35 mouse cellular contexts compared by ENCODE assay signal in genomic region chr4:138857576-138857975, GRCm38 (mm10). TPM values are rescaled to one million over a fixed set of nuclear protein-coding genes. Genes with fewer than 3 reads are reported as not detected.
DNase-seq lines count a peak whose midpoint lies in the region; ATAC-seq and TF ChIP-seq lines count a peak whose summit lies in the region.
"Had no signal": no experiment of that assay in that cellular context is flagged by ENCODE, and none has a peak within 500 bp of the region (broad histone marks: within the 10 kb centered on the region; RNA-seq: fewer than 3 reads in every experiment).

No protein-coding gene starts in this region.

- peaks cover 43% of the 10 kb centered on the region for H3K4me1 ChIP-seq in G1E (ENCODE audit: insufficient read depth, low read depth, low read length)
- peaks cover 16% of the 10 kb centered on the region for H3K4me1 ChIP-seq in forebrain, embryonic 10.5 days
- H3K4me1 ChIP-seq: hindbrain, embryonic 13.5 days had no signal

- no peaks in the 10 kb centered on the region for H3K27me3 ChIP-seq in G1E (ENCODE audit: insufficient read depth, low read length)
- H3K27me3 ChIP-seq in forebrain, embryonic 10.5 days (ENCODE audit: poor library complexity, severe bottlenecking) = peaks cover 4% of the 10 kb centered on the region; the same call in 1 of the 2 replicates
- H3K27me3 ChIP-seq: hindbrain, embryonic 13.5 days; Patski had no signal

- H3K9me3 ChIP-seq in G1E (replicated peaks) = no peaks in the 10 kb centered on the region
- no peaks in the 10 kb centered on the region for H3K9me3 ChIP-seq in forebrain, embryonic 10.5 days
- H3K9me3 ChIP-seq: hindbrain, embryonic 10.5 days; hindbrain, embryonic 13.5 days had no signal

- TF ChIP-seq CTCF in G1E (IDR thresholded peaks at IDR 0.05; ENCODE audit: low read depth, low read length) = no peak

- no peak overlapping the region for H3K27ac ChIP-seq in forebrain, embryonic 10.5 days
- H3K27ac ChIP-seq: gastrocnemius, adult 2 months; heart, adult 2 months; hindbrain, embryonic 10.5 days; hindbrain, embryonic 13.5 days had no signal

- WGBS in forebrain, embryonic 10.5 days = 91% methylated on average over 10 of the region's 10 CpGs

- DNase-seq in 416B (ENCODE audit: low read depth) = peak; percentile 83
- no peak for DNase-seq in G1E (ENCODE audit: low spot score)
- peak; percentile 45 for DNase-seq in ZHBTc4 (ENCODE audit: low read depth, low spot score)
- DNase-seq in forebrain, embryonic 10.5 days (ENCODE audit: extremely low spot score, low spot score) = no peak
- DNase-seq in gastrocnemius, postnatal 4 days (ENCODE audit: low spot score in 2 of 2) = no peak
- DNase-seq in heart, postnatal 4 days = no peak
- DNase-seq: adrenal gland, adult 2 months; adrenal gland, postnatal 25 days; cerebellum, adult 11-12 months; cerebellum, adult 8-10 months; cerebellum, postnatal 10 days; cerebellum, postnatal 36 days; gastrocnemius, adult 2 months; gastrocnemius, postnatal 14 days; heart, adult 2 months; kidney, adult 2 months had no signal

- H3K4me3 ChIP-seq in G1E (ENCODE audit: low read depth, low read length) = no peak overlapping the region
- H3K4me3 ChIP-seq in forebrain, embryonic 10.5 days = no peak overlapping the region
- H3K4me3 ChIP-seq: gastrocnemius, adult 2 months; heart, adult 2 months; hindbrain, embryonic 10.5 days; hindbrain, embryonic 13.5 days had no signal

- peaks cover 20% of the 10 kb centered on the region for H3K36me3 ChIP-seq in G1E (replicated peaks)
- H3K36me3 ChIP-seq in forebrain, embryonic 10.5 days (replicated peaks) = no peaks in the 10 kb centered on the region
- H3K36me3 ChIP-seq: hindbrain, embryonic 10.5 days; hindbrain, embryonic 13.5 days had no signal

- peak; percentile 15 for ATAC-seq in G1E (ENCODE audit: extremely low read depth, insufficient number of reproducible peaks, low FRiP score, poor library complexity, severe bottlenecking)
- ATAC-seq in megakaryocyte progenitor cell, adult 5-6 weeks (replicated peaks; ENCODE audit: poor library complexity) = peak; percentile 33; the same call in 1 of the 2 replicates
- ATAC-seq: forebrain, embryonic 14.5 days; forebrain, postnatal 0 days; hindbrain, embryonic 16.5 days; intestine, postnatal 0 days; Patski had no signal

RNA-seq across cellular contexts. Expression of gene Pla2g5, which starts 5.7 kb away (rescaled TPM):
- total RNA-seq in G1E (2014; fragmentation: Nextera tagmentation) = 32.6 and 32.7 TPM in 2 replicates
- total RNA-seq in G1E (2017) = 10.3 and 16.4 TPM in 2 replicates
- 12.7 and 14.7 TPM in 2 replicates for polyA plus RNA-seq in G1E (2012)
- not detected in 2 replicates for total RNA-seq in megakaryocyte progenitor cell, adult 5-6 weeks (2015)
- not detected in 2 replicates for total RNA-seq in megakaryocyte progenitor cell, adult 5-6 weeks (2017)
- 0.66 and 0.86 TPM in 2 replicates for polyA plus RNA-seq in forebrain, embryonic 10.5 days (2016; fragmentation: Nextera tagmentation; extraction: Ambion mirVana)
- total RNA-seq in gastrocnemius, postnatal 4 days (2021) = 1 to 10 TPM; 2.0 to 4.3 TPM
- total RNA-seq in heart, postnatal 4 days (2021) = 1 to 10 TPM; 7.9 to 8.6 TPM
- polyA plus RNA-seq: hindbrain, embryonic 10.5 days had no signal

RNA-seq across cellular contexts. Expression of gene Gm13030, which starts 16.2 kb away (rescaled TPM):
- total RNA-seq in G1E (2014; fragmentation: Nextera tagmentation) = not detected in 2 replicates
- not detected in 2 replicates for total RNA-seq in G1E (2017)
- not detected in 2 replicates for polyA plus RNA-seq in G1E (2012)
- not detected in 2 replicates for total RNA-seq in megakaryocyte progenitor cell, adult 5-6 weeks (2015)
- total RNA-seq in megakaryocyte progenitor cell, adult 5-6 weeks (2017) = not detected in 2 replicates
- not detected in 2 replicates for polyA plus RNA-seq in forebrain, embryonic 10.5 days (2016; fragmentation: Nextera tagmentation; extraction: Ambion mirVana)
- not detected for total RNA-seq in gastrocnemius, postnatal 4 days (2021)
- total RNA-seq in heart, postnatal 4 days (2021) = not detected
- total RNA-seq: adrenal gland, adult 2 months; adrenal gland, postnatal 25 days; forebrain, postnatal 0 days; gastrocnemius, adult 2 months; gastrocnemius, postnatal 14 days; heart, adult 2 months; heart, postnatal 25 days had no signal
- polyA plus RNA-seq: adrenal gland, adult 2 months; brain, embryonic 14.5 days; C2C12; embryonic facial prominence, embryonic 11.5 days; embryonic facial prominence, embryonic 14.5 days; forebrain, embryonic 11.5 days; forebrain, embryonic 14.5 days; forebrain, postnatal 0 days; frontal cortex, adult 2 months; gonadal fat pad, adult 2 months; heart, adult 2 months; heart, embryonic 11.5 days; heart, embryonic 14.5 days; heart, postnatal 0 days; hindbrain, embryonic 10.5 days; hindbrain, embryonic 13.5 days; hindbrain, embryonic 16.5 days; intestine, postnatal 0 days; kidney, adult 2 months; Patski had no signal

RNA-seq across cellular contexts. Expression of gene Pla2g2e, which starts 20.2 kb away (rescaled TPM):
- 1.1 TPM in 1 of 2 replicates, not detected in the other for total RNA-seq in G1E (2014; fragmentation: Nextera tagmentation)
- 0.22 and 0.23 TPM in 2 replicates for total RNA-seq in G1E (2017)
- 0.07 and 0.13 TPM in 2 replicates for polyA plus RNA-seq in G1E (2012)
- total RNA-seq in megakaryocyte progenitor cell, adult 5-6 weeks (2015) = not detected in 2 replicates
- total RNA-seq in megakaryocyte progenitor cell, adult 5-6 weeks (2017) = not detected in 2 replicates
- not detected in 2 replicates for polyA plus RNA-seq in forebrain, embryonic 10.5 days (2016; fragmentation: Nextera tagmentation; extraction: Ambion mirVana)
- not detected for total RNA-seq in gastrocnemius, postnatal 4 days (2021)
- under 1 TPM; 0.36 to 0.59 TPM for total RNA-seq in heart, postnatal 4 days (2021)
- total RNA-seq: forebrain, postnatal 0 days; gastrocnemius, adult 2 months; gastrocnemius, postnatal 14 days had no signal
- polyA plus RNA-seq: brain, embryonic 14.5 days; embryonic facial prominence, embryonic 11.5 days; forebrain, embryonic 11.5 days; forebrain, embryonic 14.5 days; forebrain, postnatal 0 days; frontal cortex, adult 2 months; heart, embryonic 11.5 days; heart, embryonic 14.5 days; hindbrain, embryonic 10.5 days; hindbrain, embryonic 13.5 days; hindbrain, embryonic 16.5 days; Patski had no signal

RNA-seq across cellular contexts. Expression of gene Otud3, which starts 56.2 kb away (rescaled TPM):
- total RNA-seq in G1E (2014; fragmentation: Nextera tagmentation) (2.9 and 5.4 TPM in 2 replicates), G1E (2017) (11.0 and 11.7 TPM in 2 replicates)
- polyA plus RNA-seq in G1E (2012) = 11.8 and 14.5 TPM in 2 replicates
- 1.9 and 3.9 TPM in 2 replicates for total RNA-seq in megakaryocyte progenitor cell, adult 5-6 weeks (2015)
- total RNA-seq in megakaryocyte progenitor cell, adult 5-6 weeks (2017) = 8.6 and 8.9 TPM in 2 replicates
- 3.5 TPM in 2 replicates for polyA plus RNA-seq in forebrain, embryonic 10.5 days (2016; fragmentation: Nextera tagmentation; extraction: Ambion mirVana)
- total RNA-seq in gastrocnemius, postnatal 4 days (2021) = 1 to 10 TPM; 6.8 to 7.2 TPM
- total RNA-seq in heart, postnatal 4 days (2021) = 1 to 10 TPM; 7.5 to 9.3 TPM

Comparison
In these comparisons a context has a peak if more than half of its experiments do, and no peak if none do; other contexts are left out.
1. DNase-seq: peak in 416B (single experiment) and ZHBTc4 (single experiment); none in G1E (single experiment), forebrain, embryonic 10.5 days (single experiment), gastrocnemius, postnatal 4 days (0 of 2) and heart, postnatal 4 days (single experiment).